Mouse (Mus musculus): ENCODE measurements at regions not wholly inside any gene's neighbourhood (a gene's known extent, or its start where the extent isn't known, plus 50 kb on each side); places are given as distances from the start of the nearest gene placed in this dataset.

- TF ChIP-seq POLR2A (IDR thresholded peaks at IDR 0.05; ENCODE audit: borderline replicate concordance, extremely low read depth, insufficient read depth, insufficient read length, poor library complexity, severe bottlenecking), result no peak
- no peak for TF ChIP-seq CTCF (IDR thresholded peaks at IDR 0.05; ENCODE audit: borderline replicate concordance, extremely low read depth, insufficient read depth, insufficient read length)
- peak; percentile 8 for DNase-seq (ENCODE audit: low read depth)
These were observed 258.9 kb downstream of the Sqor start for GRCm38 (mm10) chr2:123023918-123024317.

GRCm38 (mm10) chr2:123024380-123024779, 259.3 kb downstream of the Sqor start:
- DNase-seq (ENCODE audit: low read depth), result no peak
- no peak for TF ChIP-seq POLR2A (IDR thresholded peaks at IDR 0.05; ENCODE audit: borderline replicate concordance, extremely low read depth, insufficient read depth, insufficient read length, poor library complexity, severe bottlenecking)
- no peak for TF ChIP-seq CTCF (IDR thresholded peaks at IDR 0.05; ENCODE audit: borderline replicate concordance, extremely low read depth, insufficient read depth, insufficient read length)

GRCm38 (mm10) chr2:123024976-123025585, 260.0 kb downstream of the Sqor start:
- no peak for TF ChIP-seq POLR2A (IDR thresholded peaks at IDR 0.05; ENCODE audit: borderline replicate concordance, extremely low read depth, insufficient read depth, insufficient read length, poor library complexity, severe bottlenecking)
- no peak for TF ChIP-seq CTCF (IDR thresholded peaks at IDR 0.05; ENCODE audit: borderline replicate concordance, extremely low read depth, insufficient read depth, insufficient read length)
- peak; percentile 31 for DNase-seq (ENCODE audit: low read depth)

DNA sequence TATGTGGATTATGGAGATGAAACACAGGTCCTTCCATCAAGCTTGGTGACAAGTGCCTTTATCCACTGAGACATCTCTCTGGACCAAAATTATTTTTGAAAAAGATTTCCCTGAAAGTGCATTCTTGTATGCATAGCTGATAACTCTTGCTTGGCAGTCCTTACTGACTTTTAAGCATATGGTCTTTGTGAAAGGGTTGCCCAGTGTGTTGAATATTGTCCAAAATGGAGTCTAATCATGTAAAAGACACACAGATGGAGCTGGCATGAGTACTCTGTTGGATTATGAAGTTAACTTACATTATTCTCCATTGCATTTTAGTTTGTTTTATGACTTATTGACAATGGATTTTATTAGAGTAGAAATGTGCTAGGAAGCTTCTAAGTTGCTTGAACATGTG, 282.3 kb downstream of the Sqor start:
- peak; percentile 12 for DNase-seq (ENCODE audit: low read depth)
- no peak for TF ChIP-seq CTCF (IDR thresholded peaks at IDR 0.05; ENCODE audit: borderline replicate concordance, extremely low read depth, insufficient read depth, insufficient read length)
- no peak for TF ChIP-seq POLR2A (IDR thresholded peaks at IDR 0.05; ENCODE audit: borderline replicate concordance, extremely low read depth, insufficient read depth, insufficient read length, poor library complexity, severe bottlenecking)

- no peak for TF ChIP-seq CTCF (IDR thresholded peaks at IDR 0.05; ENCODE audit: borderline replicate concordance, extremely low read depth, insufficient read depth, insufficient read length)
- TF ChIP-seq POLR2A (IDR thresholded peaks at IDR 0.05; ENCODE audit: borderline replicate concordance, extremely low read depth, insufficient read depth, insufficient read length, poor library complexity, severe bottlenecking), result no peak
- no peak for DNase-seq (ENCODE audit: low read depth)
These were observed 299.6 kb downstream of the Sqor start for GRCm38 (mm10) chr2:123064648-123065047.

- no peak for TF ChIP-seq CTCF (IDR thresholded peaks at IDR 0.05; ENCODE audit: borderline replicate concordance, extremely low read depth, insufficient read depth, insufficient read length)
- TF ChIP-seq POLR2A (IDR thresholded peaks at IDR 0.05; ENCODE audit: borderline replicate concordance, extremely low read depth, insufficient read depth, insufficient read length, poor library complexity, severe bottlenecking), result no peak
- peak; percentile 50 for DNase-seq (ENCODE audit: low read depth)
These were observed 303.8 kb downstream of the Sqor start for GRCm38 (mm10) chr2:123068809-123069208.

GRCm38 (mm10) chr2:123072653-123073052, 307.6 kb downstream of the Sqor start:
- no peak for DNase-seq (ENCODE audit: low read depth)
- TF ChIP-seq CTCF (IDR thresholded peaks at IDR 0.05; ENCODE audit: borderline replicate concordance, extremely low read depth, insufficient read depth, insufficient read length) (no peak), POLR2A (IDR thresholded peaks at IDR 0.05; ENCODE audit: borderline replicate concordance, extremely low read depth, insufficient read depth, insufficient read length, poor library complexity, severe bottlenecking) (no peak)

- DNase-seq (ENCODE audit: low read depth), result peak; percentile 13
- TF ChIP-seq CTCF (IDR thresholded peaks at IDR 0.05; ENCODE audit: borderline replicate concordance, extremely low read depth, insufficient read depth, insufficient read length), result no peak
- TF ChIP-seq POLR2A (IDR thresholded peaks at IDR 0.05; ENCODE audit: borderline replicate concordance, extremely low read depth, insufficient read depth, insufficient read length, poor library complexity, severe bottlenecking), result no peak
These were observed 308.5 kb downstream of the Sqor start for GRCm38 (mm10) chr2:123073476-123074085.

DNA sequence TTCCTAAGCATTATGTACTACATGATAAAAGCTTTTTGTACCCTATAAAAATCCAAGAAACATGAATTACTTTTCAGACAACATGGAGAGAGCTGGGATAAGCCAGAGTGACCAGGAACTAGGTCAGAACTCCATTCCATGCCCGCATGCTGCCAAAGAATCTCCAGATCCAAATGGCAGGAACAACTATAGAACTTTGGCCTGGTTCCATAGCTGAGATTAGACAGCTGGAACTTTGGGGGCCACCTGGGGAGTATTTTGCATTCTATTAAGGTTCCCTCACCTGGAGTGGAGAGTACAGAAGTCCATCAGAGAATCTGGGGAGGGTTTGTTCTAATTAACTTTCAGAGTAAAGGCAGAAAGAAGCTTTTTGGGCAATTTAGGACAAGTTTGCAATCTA, 327.7 kb downstream of the Sqor start:
- TF ChIP-seq POLR2A (IDR thresholded peaks at IDR 0.05; ENCODE audit: borderline replicate concordance, extremely low read depth, insufficient read depth, insufficient read length, poor library complexity, severe bottlenecking) (no peak), CTCF (IDR thresholded peaks at IDR 0.05; ENCODE audit: borderline replicate concordance, extremely low read depth, insufficient read depth, insufficient read length) (no peak)
- no peak for DNase-seq (ENCODE audit: low read depth)

- DNase-seq (ENCODE audit: low read depth), result peak; percentile 11
- TF ChIP-seq CTCF (IDR thresholded peaks at IDR 0.05; ENCODE audit: borderline replicate concordance, extremely low read depth, insufficient read depth, insufficient read length) (no peak), POLR2A (IDR thresholded peaks at IDR 0.05; ENCODE audit: borderline replicate concordance, extremely low read depth, insufficient read depth, insufficient read length, poor library complexity, severe bottlenecking) (no peak)
These were observed 338.5 kb downstream of the Sqor start for GRCm38 (mm10) chr2:123103530-123103929.

GRCm38 (mm10) chr2:123131496-123131895, 366.5 kb downstream of the Sqor start:
- no peak for DNase-seq (ENCODE audit: low read depth)
- no peak for TF ChIP-seq CTCF (IDR thresholded peaks at IDR 0.05; ENCODE audit: borderline replicate concordance, extremely low read depth, insufficient read depth, insufficient read length)
- no peak for TF ChIP-seq POLR2A (IDR thresholded peaks at IDR 0.05; ENCODE audit: borderline replicate concordance, extremely low read depth, insufficient read depth, insufficient read length, poor library complexity, severe bottlenecking)

GRCm38 (mm10) chr2:123153170-123153569, 388.1 kb downstream of the Sqor start:
- peak; percentile 16 for DNase-seq (ENCODE audit: low read depth)
- TF ChIP-seq CTCF (IDR thresholded peaks at IDR 0.05; ENCODE audit: borderline replicate concordance, extremely low read depth, insufficient read depth, insufficient read length), result no peak
- TF ChIP-seq POLR2A (IDR thresholded peaks at IDR 0.05; ENCODE audit: borderline replicate concordance, extremely low read depth, insufficient read depth, insufficient read length, poor library complexity, severe bottlenecking), result no peak

Data from brain, embryonic 14.5 days (tissue).